Mouse (Mus musculus): Measurements from ENCODE around the gene Rgl3.

DNA sequence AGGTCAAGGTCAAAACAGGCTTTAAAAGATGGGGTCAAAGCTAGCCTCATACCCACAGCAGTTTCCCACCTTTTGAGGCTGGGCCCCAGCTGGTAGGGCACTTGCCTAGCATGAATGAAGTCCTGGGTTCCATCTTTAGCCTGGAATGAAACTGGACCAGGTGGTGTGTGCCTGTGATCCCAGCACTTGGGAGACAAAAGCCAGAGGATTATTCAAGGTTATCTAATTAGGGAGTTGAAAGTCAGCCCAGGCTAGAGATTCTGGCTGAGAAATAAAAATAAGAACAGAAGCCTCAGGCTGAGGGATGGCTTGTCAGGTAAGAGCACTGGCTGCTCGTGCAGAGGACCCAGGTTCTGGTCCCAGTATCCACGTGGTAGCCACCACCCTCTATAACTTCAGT, 57.2 kb downstream of the Rgl3 start:
- TF ChIP-seq CTCF (IDR thresholded peaks at IDR 0.05; ENCODE audit: insufficient read depth, low read length), result no peak
- TF ChIP-seq POLR2A (IDR thresholded peaks at IDR 0.05; ENCODE audit: borderline replicate concordance, extremely low read depth, low read depth, low read length), result no peak

Measured in lung, adult 2 months (tissue).